Mouse (Mus musculus) lung, embryonic 16.5 days (tissue): ENCODE measurements around the gene Fntb. TPM values are rescaled to one million over a fixed set of nuclear protein-coding genes. Genes with fewer than 3 reads are reported as not detected.

Experiments used
- ATAC-seq: fragments of 200-750 bp; cut with Nextera tagmentation; 2 replicates; pipeline ENCODE4 v1.8.0; 2017; ENCODE audit warnings: low read depth, mild to moderate bottlenecking, moderate library complexity
- H3K27ac ChIP-seq: fragments of 300-500 bp; sonication (generic); 2 replicates; pipeline ENCODE4 v1.5.1; 2014; ENCODE audit warnings: mild to moderate bottlenecking, control low read depth, low read length
- H3K27me3 ChIP-seq: fragments of 300-500 bp; sonication (generic); 2 replicates; pipeline ENCODE4 v1.6.1; 2014; ENCODE audit warnings: low read depth, low read length, mixed read lengths; ENCODE audit not compliant: control insufficient read depth, insufficient read depth
- H3K36me3 ChIP-seq: fragments of 300-500 bp; sonication (generic); 2 replicates; pipeline ENCODE4 v1.6.1; 2014; ENCODE audit warnings: low read length; ENCODE audit not compliant: control insufficient read depth, insufficient read depth
- H3K4me1 ChIP-seq: fragments of 300-500 bp; sonication (generic); replicated peaks from 2 replicates; pipeline ENCODE4 v1.6.1; 2014; ENCODE audit warnings: low read length, mixed read lengths; ENCODE audit not compliant: control insufficient read depth, insufficient read depth
- H3K4me2 ChIP-seq: fragments of 300-500 bp; sonication (generic); 2 replicates; pipeline ENCODE4 v1.6.1; 2014; ENCODE audit warnings: low read depth, low read length, control low read depth
- H3K4me3 ChIP-seq: fragments of 300-500 bp; sonication (generic); 2 replicates; pipeline ENCODE4 v1.5.1; 2014; ENCODE audit warnings: mild to moderate bottlenecking, low read length, control low read depth
- H3K9ac ChIP-seq: fragments of 300-500 bp; sonication (generic); 2 replicates; pipeline ENCODE4 v1.6.1; 2014; ENCODE audit warnings: low read length, control low read depth
- H3K9me3 ChIP-seq: fragments of 300-500 bp; sonication (generic); 2 replicates; pipeline ENCODE4 v1.6.1; 2016; ENCODE audit warnings: low read length; ENCODE audit not compliant: control insufficient read depth
- WGBS: fragments of 180-500 bp; shearing (Covaris S2); extraction: QIAGEN DNeasy Blood & Tissue Kit; methylation state at CpG from one replicate; pipeline ENCODE4 v1.1.7; 2014; 5-methylcytosine and 5-hydroxymethylcytosine counted together
- polyA plus RNA-seq: library from polyadenylated mRNA; unstranded; fragments of >200 nt; fragmentation: Nextera tagmentation; extraction: Ambion mirVana; gene quantifications from 2 replicates; pipeline ENCODE4 v1.2.1, GENCODE M21; 2015

Gene Fntb
- polyA plus RNA-seq = 39.0 and 40.4 TPM in 2 replicates

DNA sequence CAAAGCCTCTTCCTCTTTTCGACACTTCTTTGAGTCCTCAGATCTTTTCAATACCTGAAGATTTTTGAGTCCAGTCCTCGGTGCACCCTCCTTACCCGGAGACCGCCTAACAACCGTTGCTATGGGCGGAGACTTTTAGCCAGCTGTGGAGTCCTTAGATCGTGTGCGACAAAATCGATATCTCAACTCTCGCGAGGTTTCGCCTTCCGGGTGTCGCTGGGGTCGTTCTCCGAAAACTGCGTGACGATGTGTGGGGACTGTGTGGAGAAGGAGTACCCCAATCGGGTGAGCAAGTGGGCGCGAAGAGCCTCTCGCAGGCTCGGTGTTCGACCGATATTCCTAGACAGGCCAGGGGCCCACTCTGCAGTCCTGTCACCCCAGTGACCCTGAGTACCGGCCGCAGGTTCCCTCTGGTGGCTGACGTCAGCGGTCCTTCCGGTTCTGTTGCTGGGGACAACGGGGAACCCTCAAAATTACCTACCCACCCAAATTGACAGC lies at the start of gene Fntb, which contains the start of gene Churc1:
Gene Fntb, plus strand, starts transcription at position 236 of the 498 bp plus-strand sequence.
Gene Churc1, plus strand, starts transcription at position 185 of the 498 bp plus-strand sequence.
- Histone ChIP-seq H3K9ac (peak within 1 kb of the TSS; percentile 76), H3K27me3 (no peaks in the 10 kb centered on the region), H3K9me3 (no peaks in the 10 kb centered on the region), H3K4me1 (peaks cover 5% of the 10 kb centered on the region), H3K27ac (peak within 1 kb of the TSS; percentile 21), H3K4me2 (peak within 1 kb of the TSS; percentile 57), H3K4me3 (peak within 1 kb of the TSS; percentile 81), H3K36me3 (no peaks in the 10 kb centered on the region)
- WGBS = under 1% methylated on average over 31 of the region's 31 CpGs
- ATAC-seq = peak; percentile 96

DNA sequence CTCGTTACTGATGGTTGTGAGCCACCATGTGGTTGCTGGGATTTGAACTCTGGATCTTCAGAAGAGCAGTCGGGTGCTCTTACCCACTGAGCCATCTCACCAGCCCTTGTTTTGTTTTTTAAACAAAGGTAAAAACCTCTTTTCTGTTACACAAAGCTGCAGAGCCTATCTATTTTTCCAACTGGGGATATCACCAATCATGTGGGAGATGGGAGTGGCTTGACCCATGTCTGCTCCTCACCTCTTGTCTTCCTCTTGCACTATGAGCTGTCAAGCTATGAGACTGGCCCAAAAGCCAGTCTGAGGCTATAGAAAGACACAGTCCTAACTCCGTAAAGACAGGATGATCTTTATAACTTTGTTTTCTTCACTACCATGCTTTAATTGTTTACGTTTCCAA lies 47.0 kb upstream of the Fntb start:
- ATAC-seq = no peak
- Histone ChIP-seq H3K27ac (no peak overlapping the region), H3K27me3 (0 out of 2 replicates have a peak, but pooled peaks cover under 1% of the 10 kb centered on the region), H3K9me3 (no peaks in the 10 kb centered on the region), H3K4me3 (no peak overlapping the region), H3K4me2 (no peak overlapping the region), H3K9ac (no peak overlapping the region), H3K36me3 (no peaks in the 10 kb centered on the region), H3K4me1 (no peaks in the 10 kb centered on the region)
- 81% methylated on average over 4 of the region's 4 CpGs for WGBS

DNA sequence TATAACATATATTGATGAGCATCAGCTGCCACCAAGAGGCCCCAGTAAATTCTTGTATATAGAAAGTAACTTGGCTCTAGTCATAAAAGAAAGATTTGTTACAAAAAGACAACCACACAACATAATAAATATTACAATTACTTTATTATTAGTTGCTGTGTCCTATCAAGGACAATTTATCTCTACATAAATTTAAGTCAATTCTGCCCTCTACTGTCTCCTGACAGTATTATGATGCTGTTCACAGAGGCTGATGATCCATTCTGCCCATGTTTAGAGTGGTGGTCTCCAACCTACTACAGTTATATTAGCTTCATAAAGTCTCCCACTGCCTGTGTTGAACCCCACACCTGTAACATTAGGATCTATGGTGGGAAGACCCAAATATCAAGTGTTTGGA lies 44.8 kb upstream of the Fntb start:
- Histone ChIP-seq H3K4me1 (no peaks in the 10 kb centered on the region), H3K4me2 (no peak overlapping the region), H3K9ac (no peak overlapping the region), H3K27me3 (no peaks in the 10 kb centered on the region), H3K27ac (no peak overlapping the region), H3K4me3 (no peak overlapping the region), H3K9me3 (no peaks in the 10 kb centered on the region), H3K36me3 (no peaks in the 10 kb centered on the region)
- ATAC-seq = no peak

DNA sequence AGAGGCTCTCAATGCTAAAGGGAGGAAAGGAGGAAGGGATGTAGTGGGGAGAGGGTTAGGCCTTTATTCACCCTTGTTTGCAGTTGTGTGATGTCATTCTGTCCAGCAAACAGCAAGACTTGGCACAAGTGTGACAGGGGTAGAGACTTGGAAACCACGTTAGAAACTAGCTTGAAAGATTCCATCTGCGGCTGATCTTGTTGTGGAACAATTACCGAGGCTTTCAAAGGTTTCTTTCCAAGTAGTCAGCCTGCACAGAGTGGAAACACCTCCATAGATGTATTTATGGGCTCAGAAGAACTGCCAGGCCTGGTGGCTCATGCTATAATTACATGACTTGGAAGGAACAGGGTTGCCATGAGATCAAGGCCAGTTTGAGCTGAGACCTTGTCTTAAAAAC lies 43.4 kb upstream of the Fntb start:
- no peak overlapping the region for H3K27ac ChIP-seq
- H3K36me3 ChIP-seq = no peaks in the 10 kb centered on the region
- 66% methylated on average over 3 of the region's 3 CpGs for WGBS
- no peak overlapping the region for H3K4me3 ChIP-seq
- no peaks in the 10 kb centered on the region for H3K27me3 ChIP-seq
- no peaks in the 10 kb centered on the region for H3K9me3 ChIP-seq
- ATAC-seq = no peak
- no peak overlapping the region for H3K9ac ChIP-seq
- H3K4me1 ChIP-seq = no peaks in the 10 kb centered on the region
- no peak overlapping the region for H3K4me2 ChIP-seq

DNA sequence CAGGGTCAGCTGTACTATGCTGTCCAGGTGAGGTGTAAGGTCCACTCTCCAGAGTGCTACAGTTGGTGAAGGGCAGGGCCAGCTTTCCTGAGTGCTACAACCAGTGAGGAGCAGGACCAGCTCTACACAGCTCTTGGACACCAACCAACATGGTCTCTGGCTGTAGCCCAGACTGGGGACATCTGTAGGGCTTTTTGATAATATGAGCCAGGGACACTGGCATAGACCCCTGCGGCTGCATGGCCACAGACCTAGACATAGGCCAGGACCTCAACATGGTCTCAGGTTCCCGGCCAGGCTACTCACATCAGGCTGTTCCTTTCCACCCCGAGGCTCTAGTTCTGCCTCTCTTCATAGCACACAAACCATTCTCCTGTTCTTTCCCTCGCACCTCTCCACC lies 37.4 kb upstream of the Fntb start:
- no peaks in the 10 kb centered on the region for H3K27me3 ChIP-seq
- no peaks in the 10 kb centered on the region for H3K4me1 ChIP-seq
- H3K4me2 ChIP-seq = no peak overlapping the region
- H3K9ac ChIP-seq = no peak overlapping the region
- no peak overlapping the region for H3K27ac ChIP-seq
- peaks cover 2% of the 10 kb centered on the region; the same call in 1 of the 2 replicates for H3K9me3 ChIP-seq
- 75% methylated on average over 4 of the region's 4 CpGs for WGBS
- H3K4me3 ChIP-seq = no peak overlapping the region
- H3K36me3 ChIP-seq = no peaks in the 10 kb centered on the region
- no peak for ATAC-seq

DNA sequence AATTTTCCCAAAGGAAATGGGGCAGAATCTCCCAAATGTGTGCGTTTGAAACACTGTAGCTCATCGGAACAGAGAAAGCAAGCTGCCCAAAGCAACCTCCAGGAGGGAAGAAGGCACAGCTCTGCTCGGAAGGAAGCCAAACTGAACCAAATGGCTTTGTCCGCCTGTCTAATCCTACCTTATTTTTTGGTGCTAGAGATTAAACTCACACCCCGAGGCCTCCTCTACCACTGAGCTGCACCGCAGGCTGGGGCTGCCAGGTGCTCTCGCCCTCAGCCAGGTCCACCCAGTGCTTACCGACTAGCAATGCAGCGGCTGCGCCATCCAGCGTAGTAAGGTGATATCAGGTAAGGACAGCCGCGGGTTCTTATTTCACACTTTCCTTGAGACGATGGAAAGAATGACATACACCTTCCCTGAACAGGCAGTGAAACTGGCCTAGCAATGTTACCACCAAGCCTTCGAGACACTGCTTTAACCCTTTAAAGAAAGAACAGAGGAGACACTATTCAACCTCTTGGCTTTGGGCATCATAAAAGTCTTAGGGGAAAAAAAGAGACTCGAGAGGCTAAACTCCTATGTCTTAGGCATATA lies 14.4 kb upstream of the Fntb start:
- H3K9me3 ChIP-seq = 0 out of 2 replicates have a peak, but pooled peaks cover 4% of the 10 kb centered on the region
- WGBS = 79% methylated on average over 16 of the region's 16 CpGs
- no peak overlapping the region for H3K9ac ChIP-seq
- ATAC-seq = no peak
- H3K4me1 ChIP-seq = no peaks in the 10 kb centered on the region
- no peak overlapping the region for H3K4me2 ChIP-seq
- H3K27ac ChIP-seq = no peak overlapping the region
- H3K36me3 ChIP-seq = no peaks in the 10 kb centered on the region
- no peaks in the 10 kb centered on the region for H3K27me3 ChIP-seq
- no peak overlapping the region for H3K4me3 ChIP-seq

DNA sequence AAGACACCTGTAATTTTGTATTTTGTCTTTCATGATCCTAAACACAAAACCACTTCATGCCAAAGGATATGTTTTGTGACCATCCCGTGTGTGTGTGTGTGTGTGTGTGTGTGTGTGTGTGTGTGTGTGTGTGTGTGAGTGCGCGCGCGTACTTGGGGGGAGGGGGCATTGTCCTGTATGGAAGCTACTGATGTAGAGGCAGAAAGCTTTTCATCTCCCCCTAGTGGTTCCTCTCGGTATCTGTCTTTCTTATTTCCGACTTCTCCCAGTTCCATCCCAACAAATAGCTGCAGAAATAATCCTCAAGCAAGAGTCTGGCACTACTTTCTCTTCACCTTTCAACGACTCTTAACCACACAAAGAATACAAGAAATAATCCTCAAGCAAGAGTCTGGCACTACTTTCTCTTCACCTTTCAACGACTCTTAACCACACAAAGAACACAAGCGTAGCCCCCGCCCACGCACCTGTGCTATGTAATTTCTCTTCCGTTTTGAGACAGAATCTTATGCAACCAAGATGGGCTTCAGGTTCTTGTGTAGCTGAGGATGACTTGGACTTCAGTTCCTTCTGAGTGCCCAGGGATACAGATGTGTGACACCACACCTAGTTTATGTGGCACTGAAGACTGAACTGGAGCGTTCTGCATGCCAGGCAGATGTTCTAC lies 12.6 kb upstream of the Fntb start:
- Histone ChIP-seq H3K9ac (no peak overlapping the region), H3K4me1 (no peaks in the 10 kb centered on the region), H3K27ac (no peak overlapping the region), H3K4me3 (no peak overlapping the region), H3K36me3 (no peaks in the 10 kb centered on the region), H3K9me3 (0 out of 2 replicates have a peak, but pooled peaks cover 4% of the 10 kb centered on the region), H3K4me2 (no peak overlapping the region), H3K27me3 (no peaks in the 10 kb centered on the region)
- no peak for ATAC-seq
- WGBS = 40% methylated on average over 14 of the region's 14 CpGs

DNA sequence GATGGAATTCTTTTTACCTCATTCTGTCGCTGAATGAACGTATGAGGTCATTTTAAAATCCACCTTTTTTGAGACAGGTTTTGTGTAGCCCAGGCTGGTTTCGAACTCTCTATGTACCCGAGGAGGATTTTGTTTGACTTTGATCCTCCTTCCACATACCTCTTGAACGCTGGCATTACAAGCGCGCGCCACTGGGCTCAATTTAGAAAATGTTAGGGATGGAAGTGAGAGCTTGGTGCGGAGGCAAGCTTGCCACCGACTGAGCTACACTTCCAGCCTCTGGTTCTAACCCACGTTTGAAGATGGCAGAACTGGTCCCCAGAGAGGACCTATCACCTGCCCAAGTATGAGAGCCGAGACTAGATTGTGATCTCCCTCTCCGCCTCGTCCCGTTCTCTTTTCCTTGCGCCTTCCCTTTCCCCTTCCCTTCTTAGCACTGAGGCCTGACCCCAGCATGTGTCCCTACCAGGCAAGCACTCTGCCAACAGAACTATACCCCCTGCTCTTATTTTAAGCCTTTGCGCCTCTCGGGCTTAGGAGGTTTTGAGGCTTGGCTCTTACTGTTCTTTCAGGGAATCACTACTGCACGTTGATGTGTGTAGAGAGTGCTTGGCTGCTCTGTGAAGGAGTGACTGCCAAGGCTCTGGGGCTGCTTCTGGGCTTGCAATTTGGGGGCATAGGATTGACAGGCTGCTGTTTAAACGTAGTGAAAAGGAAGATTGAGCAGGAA lies 677 bp downstream of the Fntb start:
- WGBS = 26% methylated on average over 20 of the region's 20 CpGs
- ATAC-seq = peak; percentile 55
- H3K27ac ChIP-seq = peak overlapping the region; percentile 21

DNA sequence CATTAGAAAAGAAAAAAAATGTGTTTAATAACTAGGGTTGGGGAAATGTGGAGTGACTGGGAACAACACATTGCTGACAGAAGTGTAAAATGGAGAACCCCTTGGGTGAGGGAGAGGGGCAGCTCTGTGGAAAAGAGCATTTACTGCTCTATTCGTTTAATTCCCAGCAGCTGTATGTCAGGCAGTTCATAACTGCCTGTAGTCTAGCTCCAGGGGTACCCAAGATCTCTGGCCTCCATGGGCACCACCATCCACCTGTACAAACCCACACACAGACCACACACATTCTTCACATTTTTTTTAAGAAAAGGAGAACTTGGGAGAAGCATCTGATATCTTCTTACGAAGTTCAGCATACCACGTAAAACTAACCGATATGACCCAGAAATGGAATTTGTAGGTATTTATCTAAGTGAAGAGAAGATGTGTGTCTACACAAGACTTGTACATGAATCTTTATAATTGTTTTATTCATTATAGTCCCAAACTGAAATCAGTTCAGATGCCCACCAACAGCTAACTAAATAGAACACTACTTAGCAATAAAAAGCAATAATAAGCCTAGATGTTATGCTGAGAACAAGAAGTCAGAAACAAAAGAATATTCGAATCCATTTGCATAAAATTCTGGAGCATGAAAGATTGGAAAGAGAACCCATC lies 5.6 kb downstream of the Fntb start:
- no peak overlapping the region for H3K4me2 ChIP-seq
- H3K9me3 ChIP-seq = no peaks in the 10 kb centered on the region
- no peak overlapping the region for H3K9ac ChIP-seq
- H3K4me3 ChIP-seq = no peak overlapping the region
- H3K27me3 ChIP-seq = no peaks in the 10 kb centered on the region
- peaks cover 3% of the 10 kb centered on the region for H3K4me1 ChIP-seq
- no peak for ATAC-seq
- no peak overlapping the region for H3K27ac ChIP-seq
- H3K36me3 ChIP-seq = no peaks in the 10 kb centered on the region
- 82% methylated on average over 5 of the region's 5 CpGs for WGBS

More for the DNA sequence above, 677 bp downstream of the Fntb start:
- Histone ChIP-seq H3K36me3 (no peaks in the 10 kb centered on the region), H3K4me3 (peak overlapping the region; percentile 81), H3K9ac (peak overlapping the region; percentile 76), H3K4me1 (peaks cover 5% of the 10 kb centered on the region), H3K9me3 (no peaks in the 10 kb centered on the region), H3K27me3 (no peaks in the 10 kb centered on the region), H3K4me2 (peak overlapping the region; percentile 57)
